Mouse (Mus musculus) kidney, adult 2 months (tissue): ENCODE results near the gene Phactr3. TPM values are rescaled to one million over a fixed set of nuclear protein-coding genes. Genes with fewer than 3 reads are reported as not detected.

Experiments used
- DNase-seq: peaks from one replicate; pipeline ENCODE4 v3.0.0; 2021
- H3K27ac ChIP-seq: fragments of 200-500 bp; 2 replicates; pipeline ENCODE4 v1.5.1; 2012; ENCODE audit warnings: low read depth, low read length, control low read depth, inconsistent platforms; ENCODE audit not compliant: insufficient read depth
- H3K27me3 ChIP-seq: fragments of 200-500 bp; replicated peaks from 2 replicates; pipeline ENCODE4 v1.6.1; 2012; ENCODE audit warnings: mild to moderate bottlenecking, moderate library complexity, low read length, inconsistent platforms; ENCODE audit not compliant: control insufficient read depth, insufficient read depth
- H3K36me3 ChIP-seq: fragments of 200-500 bp; 2 replicates; pipeline ENCODE4 v1.6.1; 2012; ENCODE audit warnings: mild to moderate bottlenecking, moderate library complexity, low read length, inconsistent platforms; ENCODE audit not compliant: control insufficient read depth, insufficient read depth
- H3K4me1 ChIP-seq: fragments of 200-500 bp; 2 replicates; pipeline ENCODE4 v1.6.1; 2011; ENCODE audit warnings: low read length; ENCODE audit not compliant: control insufficient read depth, insufficient read depth
- H3K4me3 ChIP-seq: fragments of 200-500 bp; 2 replicates; pipeline ENCODE4 v1.5.1; 2011; ENCODE audit warnings: mild to moderate bottlenecking, low read depth, low read length, control low read depth; ENCODE audit not compliant: insufficient read depth
- CTCF ChIP-seq: fragments of 200-500 bp; conservative IDR thresholded peaks from 2 replicates; pipeline ENCODE4 v1.5.1; 2011; ENCODE audit warnings: low read depth, mild to moderate bottlenecking, control low read depth, low read length, moderate library complexity, mixed read lengths; ENCODE audit not compliant: insufficient read depth, insufficient read length
- POLR2A ChIP-seq: fragments of 200-500 bp; IDR thresholded peaks from one replicate; pipeline ENCODE4 v1.6.1; 2011; ENCODE audit warnings: low read depth, low read length, control low read depth
- WGBS: fragments of 180-500 bp; shearing (Covaris S2); methylation state at CpG from one replicate; pipeline ENCODE4 v1.1.7; 2018; 5-methylcytosine and 5-hydroxymethylcytosine counted together
- polyA plus RNA-seq: library from polyadenylated mRNA; depleted of rRNA; stranded (reverse); fragments of >200 nt; gene quantifications from 2 replicates; pipeline ENCODE4 v1.2.3, GENCODE M21; 2012

The Phactr3 gene
- polyA plus RNA-seq, 1 experiment, result 0.17 TPM

DNA sequence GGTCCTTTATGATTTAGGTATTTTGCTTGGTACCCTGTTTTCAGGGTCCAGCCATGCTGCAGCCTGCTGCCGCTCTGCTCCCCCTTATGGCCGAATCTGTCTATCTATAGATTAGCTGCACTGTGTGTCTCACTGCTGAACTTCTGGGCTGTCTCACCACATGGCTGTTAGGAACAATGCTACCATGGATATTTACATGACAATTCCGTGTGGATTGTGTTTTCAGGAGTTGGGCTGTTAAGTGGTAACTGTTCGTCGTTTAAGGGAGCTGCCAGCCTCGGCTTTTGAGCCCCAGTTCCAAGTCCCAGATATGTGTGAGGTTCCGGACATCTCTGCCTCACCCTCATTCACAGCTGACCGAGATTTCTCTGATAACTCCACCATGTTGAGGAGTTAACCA lies 122.1 kb downstream of the Phactr3 start:
- DNase-seq, result no peak
- Histone ChIP-seq H3K4me1 (no peaks in the 10 kb centered on the region), H3K4me3 (no peak overlapping the region), H3K36me3 (no peaks in the 10 kb centered on the region), H3K27ac (no peak overlapping the region), H3K27me3 (no peaks in the 10 kb centered on the region)
- TF ChIP-seq POLR2A (no peak), CTCF (no peak)
- 62% methylated on average over 8 of the region's 8 CpGs for WGBS

DNA sequence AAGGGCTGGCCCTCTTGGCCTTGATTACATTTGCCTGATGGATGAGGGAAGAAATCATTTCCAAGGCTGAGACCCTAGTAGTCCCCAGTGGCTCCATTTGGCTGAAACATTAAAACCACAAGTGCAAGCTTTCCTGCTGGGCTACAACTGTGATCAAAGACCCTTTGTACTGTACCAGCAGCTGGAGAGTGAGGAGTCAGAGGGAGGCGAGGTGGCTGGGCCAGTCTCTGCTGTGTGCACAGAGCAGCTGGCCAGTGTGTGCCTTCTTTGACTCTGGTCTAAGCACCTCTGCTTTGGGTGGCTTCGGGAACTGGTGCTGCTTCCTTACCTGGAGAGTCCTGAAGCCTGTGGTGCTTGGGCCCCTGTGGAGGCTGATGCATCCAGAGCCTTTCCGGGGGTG lies 122.6 kb downstream of the Phactr3 start:
- 63% methylated on average over 3 of the region's 3 CpGs for WGBS
- no peak for DNase-seq
- Histone ChIP-seq H3K27ac (no peak overlapping the region), H3K36me3 (no peaks in the 10 kb centered on the region), H3K4me1 (no peaks in the 10 kb centered on the region), H3K27me3 (no peaks in the 10 kb centered on the region), H3K4me3 (no peak overlapping the region)
- TF ChIP-seq POLR2A (no peak), CTCF (no peak)

DNA sequence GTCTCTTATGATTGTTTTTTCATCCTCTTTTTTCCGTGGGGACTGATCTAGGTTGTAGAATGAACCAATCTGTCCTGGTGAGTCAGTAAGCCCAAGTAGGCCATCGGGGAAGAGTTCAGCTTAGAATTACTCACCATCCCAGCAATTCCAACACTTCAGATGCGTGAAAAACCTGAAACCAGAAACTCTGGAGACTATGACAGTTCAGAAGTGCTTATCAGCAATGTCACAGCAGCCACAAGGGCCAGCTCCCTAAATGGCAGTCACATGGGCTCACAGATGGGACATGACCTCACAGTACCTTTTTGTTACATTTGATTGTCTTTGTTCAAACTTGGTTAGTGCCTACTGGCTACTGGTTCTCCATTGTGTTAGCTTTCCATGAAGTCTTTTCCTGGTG lies 124.2 kb downstream of the Phactr3 start:
- 68% methylated on average over 3 of the region's 3 CpGs for WGBS
- H3K4me3 ChIP-seq, result no peak overlapping the region
- H3K4me1 ChIP-seq, result no peaks in the 10 kb centered on the region
- H3K36me3 ChIP-seq, result no peaks in the 10 kb centered on the region
- no peak for TF ChIP-seq POLR2A
- TF ChIP-seq CTCF, result no peak
- no peak overlapping the region for H3K27ac ChIP-seq
- DNase-seq, result no peak
- H3K27me3 ChIP-seq, result no peaks in the 10 kb centered on the region

DNA sequence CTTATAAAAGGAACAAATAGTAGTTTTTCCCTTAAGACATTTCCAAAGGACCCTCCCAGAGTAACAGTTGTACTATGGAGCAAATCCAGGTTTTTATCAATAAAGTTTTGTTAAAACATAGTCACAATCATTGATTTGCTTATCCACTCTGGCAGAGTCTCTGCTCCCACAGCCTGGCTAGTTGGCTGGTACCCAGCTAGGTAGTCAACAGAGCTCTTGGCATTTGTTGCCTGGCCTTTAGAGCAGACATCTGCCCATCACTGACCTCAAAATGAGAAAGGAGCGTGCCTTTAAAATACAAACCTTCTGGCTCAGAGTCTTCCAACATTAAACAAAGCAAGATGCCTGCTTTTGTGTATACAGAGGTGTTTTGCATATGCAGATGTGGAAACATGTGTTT lies 126.1 kb downstream of the Phactr3 start:
- Histone ChIP-seq H3K27ac (no peak overlapping the region), H3K4me3 (no peak overlapping the region), H3K27me3 (no peaks in the 10 kb centered on the region), H3K36me3 (no peaks in the 10 kb centered on the region), H3K4me1 (no peaks in the 10 kb centered on the region)
- whole genome bisulfite sequencing, result 96% methylated on average over 1 of the region's 1 CpGs
- no peak for DNase-seq
- TF ChIP-seq CTCF, result no peak
- no peak for TF ChIP-seq POLR2A

DNA sequence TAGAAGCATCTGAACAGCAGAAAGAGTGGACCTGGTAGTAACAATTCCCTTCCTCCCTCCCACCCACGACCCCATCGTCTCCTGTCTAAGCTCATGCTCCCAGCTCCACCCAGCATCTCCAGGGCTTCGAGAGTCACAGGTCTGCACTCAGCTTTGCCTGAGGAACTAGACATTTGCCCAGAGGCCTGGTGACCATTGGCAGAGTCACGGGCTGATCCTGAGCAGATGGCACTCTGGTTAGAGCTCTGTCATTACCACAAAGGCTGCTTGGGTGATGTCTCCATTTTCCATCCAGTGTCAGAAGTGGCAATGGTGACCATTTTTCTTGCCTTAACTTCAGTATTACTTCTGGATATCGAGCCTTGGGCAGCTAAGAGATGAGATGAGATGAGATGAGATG lies 127.1 kb downstream of the Phactr3 start:
- DNase-seq, result no peak
- Histone ChIP-seq H3K4me3 (no peak overlapping the region), H3K36me3 (no peaks in the 10 kb centered on the region), H3K27ac (no peak overlapping the region), H3K27me3 (no peaks in the 10 kb centered on the region), H3K4me1 (no peaks in the 10 kb centered on the region)
- WGBS, result 74% methylated on average over 5 of the region's 5 CpGs
- no peak for TF ChIP-seq POLR2A
- TF ChIP-seq CTCF, result no peak

DNA sequence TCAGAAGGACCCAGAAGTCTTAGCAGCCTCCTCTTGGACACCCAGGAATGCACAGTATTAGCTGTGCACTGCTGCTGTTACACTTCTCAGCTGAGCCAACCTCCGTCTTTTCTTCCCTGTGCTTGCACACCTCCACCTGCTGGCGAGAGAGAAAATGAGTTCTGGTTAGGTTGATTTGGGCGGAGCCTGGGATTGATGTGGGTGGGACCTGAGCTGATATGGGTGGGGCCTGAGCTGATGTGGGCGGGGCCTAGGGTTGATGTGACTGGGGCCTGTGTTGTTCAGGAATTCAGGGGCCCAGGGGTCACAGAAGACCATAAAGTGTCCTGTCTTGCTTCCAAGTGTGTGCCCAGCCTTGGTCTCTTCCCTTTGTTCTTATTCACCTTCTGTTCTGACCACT lies 128.0 kb downstream of the Phactr3 start:
- Histone ChIP-seq H3K4me3 (no peak overlapping the region), H3K27ac (no peak overlapping the region), H3K36me3 (no peaks in the 10 kb centered on the region), H3K4me1 (no peaks in the 10 kb centered on the region), H3K27me3 (no peaks in the 10 kb centered on the region)
- TF ChIP-seq POLR2A (no peak), CTCF (no peak)
- 55% methylated on average over 4 of the region's 4 CpGs for WGBS
- DNase-seq, result no peak

DNA sequence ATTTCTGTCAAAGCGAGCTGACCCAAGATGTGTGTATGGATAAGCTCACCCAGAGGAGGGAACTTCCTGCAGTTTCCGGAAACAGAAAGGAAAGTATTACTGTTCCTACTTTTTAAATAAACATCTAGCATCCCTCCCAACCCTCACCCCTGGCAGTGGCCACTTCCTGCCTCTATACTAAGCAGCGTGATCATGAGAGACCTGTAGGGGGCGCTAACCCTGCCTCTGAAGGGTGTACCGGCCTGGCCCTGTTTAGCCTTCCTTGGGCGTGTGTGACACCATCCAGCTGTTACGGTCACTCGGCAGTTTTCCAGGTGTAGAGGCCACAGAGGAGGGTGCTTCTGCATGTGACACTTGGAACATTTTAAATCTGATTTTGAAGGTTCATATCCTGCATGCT lies 128.5 kb downstream of the Phactr3 start:
- Histone ChIP-seq H3K27me3 (no peaks in the 10 kb centered on the region), H3K4me3 (no peak overlapping the region), H3K4me1 (no peaks in the 10 kb centered on the region), H3K36me3 (no peaks in the 10 kb centered on the region), H3K27ac (no peak overlapping the region)
- no peak for DNase-seq
- no peak for TF ChIP-seq POLR2A
- TF ChIP-seq CTCF, result no peak
- WGBS, result 46% methylated on average over 8 of the region's 8 CpGs

DNA sequence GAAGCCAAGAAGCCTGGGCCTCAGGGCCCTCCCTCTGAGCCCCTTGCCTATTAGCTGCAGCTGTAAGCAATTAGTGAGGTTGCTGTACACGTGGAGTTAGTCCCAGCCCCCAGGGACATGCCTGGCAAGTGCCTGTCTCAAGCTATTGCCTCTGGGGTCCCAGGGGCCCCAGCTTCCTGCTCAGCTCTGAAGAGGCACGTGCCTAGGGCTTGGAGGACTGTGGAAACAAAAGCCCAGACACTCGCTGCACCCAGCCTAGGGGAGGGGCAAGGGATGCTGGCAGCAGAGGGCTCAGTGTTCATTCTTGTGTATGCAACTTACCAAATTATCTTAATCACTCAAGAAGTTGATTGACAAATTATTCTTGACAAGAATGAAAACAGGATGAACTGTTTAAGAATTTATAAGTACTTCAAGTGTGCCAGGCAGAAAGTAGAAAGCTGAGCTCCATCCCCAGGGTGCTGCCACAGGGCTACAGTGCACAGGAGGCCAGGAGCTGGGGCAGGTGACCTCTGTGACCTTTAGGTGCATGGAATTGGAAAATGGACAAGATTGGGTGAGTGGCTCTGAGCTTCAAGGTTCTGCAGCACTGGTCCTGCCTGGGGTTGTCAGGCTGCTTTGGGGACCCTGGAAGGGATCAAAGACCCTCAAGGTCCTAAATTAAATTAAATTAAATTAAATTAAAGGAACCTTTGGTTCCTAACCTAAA lies 138.5 kb downstream of the Phactr3 start:
- TF ChIP-seq POLR2A (no peak), CTCF (no peak)
- no peak overlapping the region for H3K27ac ChIP-seq
- H3K36me3 ChIP-seq, result no peaks in the 10 kb centered on the region
- 5% methylated on average over 3 of the region's 3 CpGs for WGBS
- H3K4me1 ChIP-seq, result no peaks in the 10 kb centered on the region
- H3K27me3 ChIP-seq, result no peaks in the 10 kb centered on the region
- H3K4me3 ChIP-seq, result no peak overlapping the region
- no peak for DNase-seq
